Mouse (Mus musculus) lung, postnatal 4 days (tissue): ENCODE data around the gene Pdik1l.

Experiments used
- DNase-seq, 2 experiments: peaks; one replicate each; pipeline ENCODE4 v3.0.0; 2021

Pdik1l gene

DNA sequence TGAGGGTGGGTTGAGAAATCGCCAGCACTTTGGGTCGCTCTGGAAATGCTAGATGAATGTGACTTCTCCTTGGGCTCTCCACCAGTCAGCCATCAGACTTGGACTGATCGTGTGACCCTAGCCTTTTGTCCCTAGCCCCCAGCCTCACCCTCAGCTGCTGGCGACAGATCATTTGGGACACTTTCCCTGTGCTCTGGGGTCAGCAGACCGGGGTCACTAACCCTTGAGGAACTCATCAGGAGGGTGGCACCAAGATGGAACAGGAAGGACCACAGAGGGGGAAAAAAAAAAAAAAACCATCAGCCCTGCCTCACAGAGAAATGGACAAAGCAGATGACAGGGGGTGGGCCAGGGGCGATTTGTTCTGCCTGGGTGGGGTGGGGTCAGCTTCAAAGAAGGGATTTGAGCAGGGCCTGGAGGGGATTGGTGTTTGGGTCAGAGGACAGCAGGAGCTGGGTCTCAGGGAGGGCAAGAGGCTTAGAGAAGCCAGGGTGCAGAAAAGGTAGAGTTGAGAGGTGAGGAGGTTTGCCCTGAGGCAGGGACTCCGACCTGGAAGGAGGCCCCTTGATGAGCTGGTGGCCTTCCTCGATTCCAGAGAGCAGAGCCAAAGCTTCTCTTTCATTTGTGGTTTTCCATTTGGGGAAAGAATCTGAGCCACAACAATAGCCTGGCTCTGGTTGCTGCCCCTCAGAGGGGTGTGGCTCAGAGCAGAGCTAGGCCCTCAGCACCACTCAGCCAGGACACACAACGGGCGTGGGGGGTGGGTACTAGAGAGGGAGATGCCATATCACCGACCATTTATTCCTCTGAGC is 30.3 kb downstream of the Pdik1l start:
- DNase-seq, result peak in 1 of 2 experiments; percentile 48

DNA sequence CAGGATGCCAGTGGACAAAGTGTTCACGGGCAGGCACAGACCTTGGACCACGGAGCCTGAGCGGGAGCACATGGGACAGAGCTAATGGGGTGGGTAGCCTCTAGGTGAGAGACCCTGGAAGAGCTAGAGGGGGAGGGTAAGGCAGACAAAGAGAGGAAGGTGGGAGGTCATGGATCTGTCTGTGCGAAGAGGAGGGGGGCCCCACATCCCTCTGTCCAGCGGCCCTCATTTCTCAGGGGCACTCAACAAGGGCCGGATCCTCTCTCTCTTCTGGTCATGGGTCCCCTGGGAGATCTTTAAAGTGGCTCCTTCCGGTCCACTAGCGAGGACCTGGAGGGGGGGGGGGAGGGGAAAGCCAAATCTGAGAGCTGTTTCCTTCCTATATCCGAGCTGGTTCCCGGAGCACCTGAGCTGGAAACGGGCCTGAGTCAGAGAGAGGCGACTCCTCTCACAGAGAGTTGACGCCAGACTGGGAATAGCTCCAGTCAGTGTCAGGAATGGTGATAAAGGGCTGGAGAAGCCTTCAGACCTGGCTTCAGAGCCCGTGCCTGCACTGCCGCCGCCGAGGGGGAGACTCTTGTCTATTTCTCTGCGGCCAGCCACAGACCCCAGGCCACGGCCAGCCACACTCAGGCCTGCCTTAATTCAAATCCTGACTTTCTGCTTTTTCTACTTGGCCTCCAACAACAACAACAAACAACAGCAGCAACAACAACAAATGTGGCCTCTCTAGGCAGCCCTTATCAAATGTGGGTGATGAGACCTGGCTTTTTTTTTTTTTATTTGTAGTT is 31.1 kb downstream of the Pdik1l start:
- DNase-seq, result no peak

DNA sequence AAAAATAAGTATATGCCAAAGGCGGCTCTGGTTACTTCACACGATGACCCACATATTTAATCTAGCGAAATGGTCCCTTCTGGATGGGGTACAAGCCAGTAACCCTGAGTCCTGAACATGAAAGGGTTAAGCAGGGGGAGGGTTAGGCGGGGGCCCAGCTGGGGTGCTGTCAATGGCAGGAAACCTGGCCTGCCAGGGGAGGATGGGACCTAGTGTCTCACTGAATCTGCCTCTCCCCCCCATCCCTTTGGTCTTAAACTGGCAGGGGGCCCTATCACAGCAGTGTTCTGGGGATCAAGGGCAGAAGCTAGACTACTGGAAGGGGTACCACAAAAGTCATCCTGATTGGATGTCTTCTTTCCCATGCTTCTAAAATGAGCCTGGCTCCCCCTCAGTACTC is 31.8 kb downstream of the Pdik1l start:
- DNase-seq, result peak in 1 of 2 experiments; percentile 60

DNA sequence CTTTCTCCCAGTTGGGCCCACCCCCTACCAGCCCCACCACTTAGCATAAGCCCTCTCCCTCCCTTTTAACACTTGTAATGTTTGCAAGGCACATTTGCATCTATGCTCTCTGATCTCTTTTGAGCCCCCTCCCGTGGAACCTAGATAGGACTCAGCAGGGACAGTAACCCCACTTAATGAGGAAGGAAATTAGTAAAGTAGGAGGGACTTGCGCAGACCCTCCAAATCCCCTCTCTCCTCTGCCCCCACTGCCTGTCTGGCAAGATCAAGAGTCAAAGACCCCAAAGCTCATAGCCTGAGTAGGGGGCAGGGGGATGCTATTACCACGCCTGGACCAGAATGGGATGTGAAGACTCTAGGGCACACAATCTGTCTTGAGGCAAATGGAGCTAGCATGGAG is 32.9 kb downstream of the Pdik1l start:
- no peak for DNase-seq

DNA sequence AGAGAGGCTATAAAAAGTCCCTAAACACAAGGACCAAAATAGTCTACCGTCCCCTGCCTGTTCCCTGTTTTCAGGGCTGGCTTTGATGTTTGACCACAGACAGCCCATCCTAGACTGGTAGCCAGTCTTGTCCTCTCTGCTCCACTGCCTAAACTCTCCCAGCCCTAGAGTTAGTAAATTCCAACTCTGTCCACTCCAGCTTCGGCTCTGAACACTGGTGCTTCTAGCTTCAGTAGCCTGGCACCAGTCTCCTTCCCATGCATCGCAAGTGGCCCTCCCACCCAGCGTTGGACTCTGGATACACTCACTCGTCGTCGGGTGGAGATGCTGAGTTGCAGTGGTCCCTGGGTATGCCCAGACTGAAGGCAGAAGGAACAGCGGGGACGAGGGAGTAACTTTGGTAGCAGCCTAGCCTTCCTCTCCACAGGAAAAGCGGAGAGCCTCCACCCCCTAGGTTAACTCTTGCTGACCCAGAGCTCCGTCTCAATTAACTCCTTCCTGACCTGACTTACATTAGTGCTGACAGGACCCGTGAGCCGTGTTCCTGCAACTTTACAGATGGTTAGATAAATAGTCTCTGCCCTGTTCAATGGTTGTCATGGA is 33.9 kb downstream of the Pdik1l start, which contains the start of gene Grrp1:
Grrp1 (minus strand) TSS at position 385 of the 603 bp plus-strand sequence.
- DNase-seq, result peak; percentile 32 to 48

DNA sequence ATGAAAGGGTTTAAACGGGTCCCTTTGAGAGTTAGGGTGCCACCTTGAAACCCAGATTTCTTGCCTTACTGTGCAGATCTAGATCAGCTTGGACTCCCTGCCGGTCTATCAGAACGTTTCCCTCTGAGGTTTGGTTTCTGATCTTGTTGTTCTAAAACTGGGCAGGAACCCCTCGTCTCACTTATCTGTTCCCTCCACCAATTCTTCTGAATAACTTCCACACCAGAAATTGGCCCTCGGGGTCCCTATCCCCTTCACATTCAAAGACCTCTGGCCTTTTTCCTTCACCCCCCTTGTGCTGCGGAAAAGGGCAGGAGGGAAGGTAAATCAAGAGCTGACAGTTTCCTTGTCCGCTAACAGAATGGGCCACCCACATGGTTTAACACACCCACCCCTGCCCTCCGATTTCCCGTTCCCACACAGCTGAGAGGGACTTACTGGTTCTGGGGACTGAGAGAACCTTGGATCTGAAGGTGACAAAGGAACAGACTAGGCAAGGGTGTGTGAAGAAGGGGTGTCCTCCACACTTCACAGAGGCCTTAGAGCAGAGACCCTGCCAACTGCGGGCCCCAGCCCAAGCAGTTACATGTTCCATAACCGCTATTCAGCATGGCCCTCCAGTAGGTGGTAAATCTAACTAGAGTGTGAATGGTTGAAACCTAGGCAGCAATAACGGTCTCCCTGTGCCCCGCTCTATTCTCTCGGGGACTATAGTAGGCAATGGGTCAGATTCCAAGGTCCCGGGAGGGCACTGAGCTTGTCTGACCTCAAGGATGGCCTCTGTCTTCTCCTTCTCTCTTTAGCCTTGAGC is 34.6 kb downstream of the Pdik1l start:
- DNase-seq, result peak in 1 of 2 experiments; percentile 26

DNA sequence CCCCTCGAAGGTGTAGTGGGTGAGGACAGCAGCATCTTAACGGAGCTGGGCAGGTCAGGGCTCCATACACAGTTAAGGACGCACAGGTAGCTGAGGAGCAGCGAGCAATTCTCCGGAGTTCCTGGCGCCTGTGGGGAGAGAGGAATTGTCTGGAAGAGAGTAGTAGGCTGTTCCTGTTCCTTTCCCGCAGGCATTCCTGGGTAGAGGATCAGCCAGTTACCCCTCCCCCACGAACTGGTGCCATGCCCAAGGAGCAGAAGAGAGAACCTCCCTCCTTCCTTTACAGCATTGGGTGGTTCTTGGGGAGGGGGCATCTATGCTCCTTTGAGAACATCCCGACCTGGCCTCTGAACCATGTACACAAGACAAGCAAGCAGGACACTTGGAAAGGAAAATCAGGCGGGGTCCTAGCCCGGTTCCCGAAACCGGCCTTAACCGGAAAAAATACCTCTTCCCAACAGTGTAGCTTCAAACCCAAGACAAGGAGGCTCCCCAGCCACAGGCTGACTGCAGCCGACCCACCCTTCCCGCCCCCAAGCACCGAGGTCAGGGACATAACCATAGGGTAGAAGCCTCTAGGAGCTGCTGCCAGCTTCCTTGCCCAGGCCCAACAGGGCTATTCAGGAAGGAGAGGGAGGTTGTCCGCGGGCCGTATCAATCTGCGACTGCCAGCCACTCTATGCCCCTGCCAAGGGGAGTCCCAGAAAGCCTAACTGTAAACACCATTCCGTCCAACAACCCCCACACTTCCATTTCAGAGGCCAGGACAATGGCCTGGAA is 35.4 kb downstream of the Pdik1l start:
- DNase-seq, result peak; percentile 36 to 53

DNA sequence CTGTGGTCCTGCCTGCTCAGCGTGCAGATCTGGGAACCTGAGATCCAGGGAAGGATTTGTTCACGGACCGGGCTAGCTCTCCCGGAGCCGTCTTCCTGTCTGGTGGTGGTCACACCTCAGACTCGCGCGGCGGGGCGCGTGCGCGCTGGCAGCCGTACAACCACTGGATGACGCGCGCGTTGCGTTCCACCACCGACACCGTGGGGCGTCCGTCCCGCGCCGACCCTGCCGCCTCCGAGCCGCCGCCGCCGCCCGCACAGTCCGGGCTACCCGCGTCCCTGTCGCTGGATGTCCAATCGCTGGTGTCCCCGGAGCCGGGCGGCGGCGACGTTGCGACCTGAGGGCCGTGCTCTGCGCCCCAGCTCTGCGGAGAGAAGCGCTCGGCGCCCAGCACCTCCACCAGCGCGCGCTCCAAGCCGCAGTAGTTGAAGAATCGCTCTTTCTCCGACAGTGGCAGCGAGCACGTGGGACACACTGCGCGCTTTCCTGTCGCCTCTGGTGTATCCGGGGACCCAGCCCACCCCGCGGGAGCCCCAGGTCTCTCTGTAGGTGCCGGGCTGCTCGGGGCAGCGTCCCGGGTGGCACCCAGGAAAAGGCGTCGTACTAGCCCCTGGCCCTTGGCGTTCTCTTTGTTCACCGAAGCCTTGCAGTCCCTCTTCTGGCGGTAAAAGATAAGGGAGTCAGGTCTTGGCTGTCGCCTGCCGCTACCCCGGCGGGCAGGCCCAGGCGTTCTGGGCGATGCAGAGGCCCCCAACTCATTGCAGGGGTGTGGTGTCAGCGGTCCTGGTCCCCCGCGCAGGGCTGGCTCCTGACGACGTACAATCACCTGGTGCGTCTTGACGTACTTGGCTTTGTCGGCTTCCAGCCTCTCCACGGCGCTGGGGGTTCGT is 36.2 kb downstream of the Pdik1l start:
- peak; percentile 52 to 62 for DNase-seq

DNA sequence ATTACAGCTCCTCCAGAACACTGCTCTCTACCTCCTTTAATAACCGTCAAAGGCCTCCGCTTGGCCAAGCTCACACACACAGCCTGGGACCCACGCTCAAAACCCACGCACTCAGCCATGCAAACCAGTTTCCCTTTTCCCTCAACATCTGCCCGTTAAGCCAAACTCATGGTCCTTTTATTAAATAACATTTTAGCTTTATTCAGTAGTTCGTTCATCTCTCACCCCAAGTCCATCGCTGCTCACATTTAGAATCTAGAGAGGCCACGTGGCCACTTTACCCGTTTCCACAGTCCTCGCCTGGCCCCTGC is 36.8 kb downstream of the Pdik1l start:
- no peak for DNase-seq

DNA sequence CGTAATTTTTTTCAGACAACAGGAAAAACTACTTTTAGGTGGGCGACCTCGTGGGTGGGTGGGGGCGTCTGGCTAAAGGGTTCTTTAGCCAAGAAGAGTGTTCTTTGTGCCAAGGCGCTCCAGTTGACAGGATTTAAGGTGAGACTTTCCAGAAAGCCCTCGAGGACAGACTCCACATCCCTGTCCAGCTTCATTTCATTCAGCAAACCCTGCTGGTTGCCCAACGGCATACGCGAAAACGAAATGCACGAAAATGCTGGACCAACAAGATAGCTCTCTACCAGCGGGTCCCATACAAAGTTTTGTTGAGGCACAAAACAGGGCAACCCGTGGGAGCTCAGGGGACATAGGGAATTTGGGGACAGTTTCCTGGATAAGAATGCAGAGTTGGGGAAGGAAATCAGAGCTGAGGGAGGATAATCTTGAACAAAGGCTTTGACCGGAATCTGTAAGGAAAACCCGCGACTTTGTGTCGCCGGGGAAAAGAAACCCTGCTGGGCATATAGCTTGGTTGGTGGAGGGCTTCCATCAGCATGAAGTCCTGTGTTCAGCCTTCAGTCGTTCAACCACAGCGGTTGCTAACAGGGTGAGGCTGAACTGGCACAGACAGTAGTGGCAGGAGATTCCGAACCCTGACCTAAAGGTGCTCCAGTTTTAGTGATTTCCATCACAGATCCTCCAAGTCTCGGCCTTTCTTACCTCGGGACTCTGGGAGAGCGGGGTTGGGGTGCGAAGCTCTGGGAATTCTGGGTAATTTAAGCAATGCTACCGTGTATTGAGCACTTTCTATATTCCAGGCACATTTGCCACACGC is 37.4 kb downstream of the Pdik1l start:
- DNase-seq, result no peak

DNA sequence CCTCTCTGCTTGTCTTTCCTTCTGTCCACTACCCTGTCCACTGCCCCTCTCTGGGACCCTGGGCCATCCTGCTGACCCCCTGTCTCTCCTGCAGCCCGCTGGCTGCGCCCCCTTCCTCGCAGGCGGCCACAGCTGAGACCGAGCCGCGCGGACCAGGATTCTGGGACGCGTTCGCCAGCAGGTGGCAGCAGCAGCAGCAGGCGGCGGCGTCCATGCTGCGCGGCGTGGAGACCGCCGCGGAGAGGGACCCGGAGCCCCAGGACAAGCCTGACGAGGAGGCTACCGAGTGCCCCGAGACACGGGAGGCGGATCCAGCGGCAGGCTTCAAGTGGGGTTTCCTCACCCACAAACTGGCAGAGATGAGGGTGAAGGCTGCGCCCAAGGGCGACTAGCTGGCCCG is 38.0 kb downstream of the Pdik1l start:
- DNase-seq, result peak; percentile 80 to 86

DNA sequence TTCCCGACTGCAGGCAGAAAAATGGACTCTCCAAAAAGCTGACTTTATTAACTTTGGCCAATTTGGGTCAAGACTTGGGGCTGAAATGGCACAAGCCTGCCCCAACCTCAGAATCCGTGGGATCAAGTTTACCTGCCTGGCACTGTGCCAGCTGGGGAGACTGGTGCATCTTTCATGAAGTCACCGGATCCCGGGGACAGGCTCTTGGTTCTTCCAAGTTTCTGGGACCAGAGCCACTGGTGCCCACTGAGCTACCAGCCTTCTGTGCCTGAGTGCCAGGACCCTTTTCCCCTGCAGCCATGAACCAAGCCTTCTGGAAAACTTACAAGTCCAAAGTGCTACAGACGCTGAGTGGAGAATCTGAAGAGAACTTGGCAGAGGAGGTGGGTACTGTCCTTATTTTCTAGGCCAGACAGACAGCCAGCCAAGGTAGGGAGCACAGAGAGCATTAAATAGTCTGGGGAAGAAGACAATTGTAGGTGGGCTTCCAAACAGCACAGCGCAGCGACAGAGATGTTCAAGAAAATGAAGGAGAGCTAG is 40.9 kb downstream of the Pdik1l start, which contains the start of gene Gm30191:
Gm30191 (plus strand) TSS at position 217 of the 540 bp plus-strand sequence.
- DNase-seq, result no peak

DNA sequence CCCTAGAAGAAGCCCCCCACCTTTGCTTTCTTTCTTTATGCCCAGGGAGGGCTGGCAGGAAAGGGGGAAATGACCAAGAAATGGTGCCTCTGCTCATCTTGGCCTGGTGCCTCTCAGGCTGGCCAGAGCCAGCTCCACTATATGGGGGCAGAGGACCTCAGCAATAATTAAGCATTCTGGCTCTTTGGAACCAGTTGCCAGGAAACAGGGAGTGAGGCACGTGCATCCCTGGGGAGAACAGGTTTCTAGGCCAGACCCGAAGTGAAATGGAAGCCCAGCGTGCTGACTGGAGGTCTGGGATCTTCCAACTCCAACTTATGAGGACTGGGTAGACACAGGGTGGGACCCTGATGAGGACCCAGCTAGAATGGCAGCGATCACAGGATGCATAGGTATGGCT is 41.4 kb downstream of the Pdik1l start:
- DNase-seq, result no peak

DNA sequence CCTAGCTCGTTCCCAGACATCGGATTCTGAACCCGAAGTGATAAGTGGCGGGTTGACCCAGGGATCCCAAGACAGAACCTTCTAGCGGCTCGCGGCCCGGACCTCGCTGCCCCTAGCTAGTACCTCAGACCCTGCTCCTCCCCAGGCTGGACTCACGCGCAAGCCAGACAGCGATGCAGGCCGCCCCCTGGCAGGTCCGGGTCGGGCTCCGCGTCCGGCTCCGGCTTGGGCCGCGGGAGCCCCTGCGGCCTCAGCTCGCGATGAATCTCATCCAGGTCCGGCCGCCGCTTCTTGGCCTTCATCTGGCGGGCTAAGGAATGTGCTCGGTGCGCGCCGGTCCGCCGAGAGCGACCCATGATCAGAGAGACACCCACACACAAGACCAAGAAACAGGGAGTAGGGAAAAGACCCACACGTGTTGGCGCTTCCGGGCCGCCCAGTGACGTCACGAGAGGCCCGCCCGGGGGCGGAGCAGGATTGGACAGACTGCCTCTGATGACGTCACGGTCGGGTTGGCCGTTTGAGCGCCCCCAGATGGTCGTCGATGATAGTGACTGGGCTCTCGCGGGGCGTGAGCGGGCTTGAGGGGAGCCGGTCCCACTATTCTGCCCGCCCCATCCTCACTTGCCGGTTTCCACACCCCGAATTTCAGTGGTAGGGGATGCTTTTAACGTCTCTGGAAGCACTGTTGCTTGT is 42.4 kb downstream of the Pdik1l start, which contains the start of gene Zfp593:
Zfp593 (minus strand) TSS at position 445 of the 696 bp plus-strand sequence.
- peak; percentile 94 to 97 for DNase-seq

DNA sequence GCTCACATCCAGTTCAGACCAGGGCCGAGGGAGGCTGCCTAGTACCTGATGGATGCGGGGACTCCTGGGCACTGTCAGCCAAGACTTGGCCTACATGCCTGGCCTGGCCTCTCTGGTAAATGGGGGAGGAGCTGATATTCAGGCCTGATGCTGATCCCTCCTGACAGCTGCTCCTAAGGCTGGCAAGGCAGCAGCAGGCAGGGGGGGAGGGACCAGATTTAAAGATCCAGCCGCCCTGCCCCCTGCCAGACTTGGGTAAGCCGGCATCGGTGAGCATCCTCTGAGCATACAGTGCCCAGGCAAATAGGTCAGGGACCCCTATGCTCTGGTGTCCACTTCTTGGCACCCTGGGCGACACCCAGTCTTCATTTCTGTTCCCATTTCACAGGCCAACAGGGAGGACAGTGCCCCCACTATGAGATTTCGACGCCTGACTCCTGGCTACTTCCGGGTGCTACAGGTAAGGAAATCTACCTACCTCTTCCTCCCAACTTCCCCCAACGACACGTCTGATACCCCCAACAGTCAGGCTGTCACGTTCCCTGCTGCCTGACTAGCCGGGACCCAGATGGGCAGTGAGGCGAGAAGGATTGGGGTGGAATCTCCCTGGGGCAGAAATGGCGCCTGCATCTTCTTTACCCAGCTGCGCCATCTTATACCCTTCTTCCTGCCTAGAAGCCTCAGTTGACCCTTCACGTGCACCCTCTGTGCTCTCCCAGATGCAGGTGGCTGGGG is 44.0 kb downstream of the Pdik1l start, which contains the start of gene E130218I03Rik:
E130218I03Rik (plus strand) TSS at position 147 of the 735 bp plus-strand sequence.
- no peak for DNase-seq

DNA sequence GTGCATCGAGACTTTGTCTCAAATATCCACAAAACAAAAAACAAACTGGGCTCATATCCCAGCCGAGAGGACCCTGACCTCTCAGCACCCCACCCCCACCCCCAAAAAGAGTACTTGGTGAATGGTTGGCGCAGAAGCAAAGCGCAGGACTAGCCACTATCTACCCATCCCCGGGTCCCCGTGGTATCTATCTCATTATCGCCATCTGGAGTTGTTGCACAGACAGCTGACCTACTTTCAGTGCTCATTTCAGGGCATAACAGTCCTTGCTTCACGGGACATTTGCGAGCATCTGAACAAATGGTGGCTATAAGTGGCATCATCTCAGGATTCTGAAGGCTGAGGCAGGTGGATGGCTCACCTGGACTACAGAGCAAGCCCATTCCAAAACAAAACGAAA is 49.0 kb downstream of the Pdik1l start:
- DNase-seq, result no peak

DNA sequence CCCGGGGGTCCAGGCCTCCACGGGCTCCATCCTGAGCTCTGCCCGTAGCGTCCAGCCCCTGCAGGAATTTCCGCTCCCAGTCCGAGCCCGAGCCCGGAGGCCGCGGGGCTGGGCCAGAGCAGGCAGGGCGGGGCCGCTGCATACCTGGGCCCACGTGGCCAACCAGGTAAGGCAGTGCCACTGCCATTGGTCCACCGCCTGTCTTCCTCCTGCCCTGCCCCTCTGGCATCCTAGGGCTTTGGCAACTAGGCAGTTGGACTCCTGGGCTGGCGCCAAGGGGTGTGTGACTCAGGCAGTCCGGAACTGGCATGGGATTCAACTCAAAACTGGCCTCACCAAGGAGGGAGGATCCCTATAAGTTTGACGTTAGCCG is 49.4 kb downstream of the Pdik1l start, which contains the start of gene Cnksr1:
Cnksr1 (minus strand) TSS at position 121 of the 373 bp plus-strand sequence.
- peak; percentile 89 to 95 for DNase-seq
